Mouse (Mus musculus): ENCODE data around the gene Obsl1. TPM values are rescaled to one million over a fixed set of nuclear protein-coding genes. Genes with fewer than 3 reads are reported as not detected.

Obsl1 gene
- total and polyA plus RNA-seq, 3 experiments: 0.47 to 0.84 TPM; not detected in 1

GRCm38 (mm10) chr1:75445751-75446611, 60.3 kb downstream of the Obsl1 start:
- in situ Hi-C loops (cut with MboI; ENCODE audit: low pct_ligation_motif_present, low pct_unique_long_range_greater_than_20kb, low sequenced_read_pairs): no loop called here
- DNase-seq (ENCODE audit: extremely low read depth): peak; percentile 69
- H3K4me3 ChIP-seq (replicated peaks in 1 of 3; ENCODE audit: low read depth in 2 of 3, low read length in 2 of 3, poor library complexity in 1 of 3): no peak overlapping the region

GRCm38 (mm10) chr1:75445141-75445701, 61.0 kb downstream of the Obsl1 start:
- Histone ChIP-seq H3K4me3 (replicated peaks in 1 of 3; ENCODE audit: low read depth in 2 of 3, low read length in 2 of 3, poor library complexity in 1 of 3) (no peak overlapping the region), H3K4me1 (ENCODE audit: control insufficient read depth in 1 of 2, insufficient read depth in 2 of 2) (peaks cover 18 to 32% of the 10 kb centered on the region in 2 experiments), H3K4me2 (ENCODE audit: insufficient read depth, low read depth, poor library complexity, severe bottlenecking) (no peak overlapping the region), H3K9me3 (replicated peaks; ENCODE audit: low read length) (no peaks in the 10 kb centered on the region), H3K36me3 (replicated peaks in 1 of 2; ENCODE audit: control insufficient read depth in 1 of 2, insufficient read depth in 1 of 2, low read length in 1 of 2) (peaks cover 27 to 39% of the 10 kb centered on the region in 2 experiments), H3K27ac (ENCODE audit: insufficient read depth, low read depth) (no peak overlapping the region), H3K27me3 (replicated peaks) (peaks cover 39% of the 10 kb centered on the region), H3K9ac (ENCODE audit: insufficient read depth, low read depth) (no peak overlapping the region), H3K79me2 (replicated peaks; ENCODE audit: control insufficient read depth, extremely low read depth, insufficient read depth, poor library complexity, severe bottlenecking) (no peaks in the 10 kb centered on the region)
- DNase-seq (ENCODE audit: extremely low read depth): no peak
- dilution Hi-C loops (cut with MboI; ENCODE audit: extremely low pct_ligation_motif_present, extremely low pct_unique_long_range_greater_than_20kb, low sequenced_read_pairs) (no loop called here), in situ Hi-C loops (cut with MboI; ENCODE audit: low pct_ligation_motif_present, low pct_unique_long_range_greater_than_20kb, low sequenced_read_pairs) (no loop called here)
- TF ChIP-seq E2F4 (IDR thresholded peaks at IDR 0.05; ENCODE audit: insufficient replicate concordance, low read depth, low read length) (no peak), NELFE (IDR thresholded peaks at IDR 0.05; ENCODE audit: low read depth, low read length) (no peak), PAX5 (IDR thresholded peaks at IDR 0.05; ENCODE audit: low read length) (no peak), CTCF (conservative IDR thresholded peaks at IDR 0.05 in 1 of 2, IDR thresholded peaks at IDR 0.05 in 1 of 2; ENCODE audit: low read depth in 2 of 2, low read length in 2 of 2) (no peak), MXI1 (IDR thresholded peaks at IDR 0.05; ENCODE audit: low read depth, low read length) (no peak), ZKSCAN1 (IDR thresholded peaks at IDR 0.05; ENCODE audit: borderline replicate concordance, low read depth, low read length) (no peak)

More at GRCm38 (mm10) chr1:75445751-75446611, 60.3 kb downstream of the Obsl1 start:
- no peak for TF ChIP-seq MAFK (IDR thresholded peaks at IDR 0.05; ENCODE audit: insufficient replicate concordance, low read length)
- TF ChIP-seq SMC3 (IDR thresholded peaks at IDR 0.05; ENCODE audit: low read depth, low read length): peak; percentile 88
- TF ChIP-seq E2F4 (IDR thresholded peaks at IDR 0.05; ENCODE audit: insufficient replicate concordance, low read depth, low read length): no peak
- no peak for TF ChIP-seq KAT2A (IDR thresholded peaks at IDR 0.05; ENCODE audit: insufficient replicate concordance, low read length)
- TF ChIP-seq POLR2A (IDR thresholded peaks at IDR 0.05; ENCODE audit: low read depth, low read length): no peak
- peak; percentile 64 for TF ChIP-seq IRF4 (IDR thresholded peaks at IDR 0.05; ENCODE audit: low read depth, low read length)
- TF ChIP-seq ELF1 (IDR thresholded peaks at IDR 0.05; ENCODE audit: low read depth, low read length): peak; percentile 39; the same call in 1 of the 2 replicates
- no peak for TF ChIP-seq PAX5 (IDR thresholded peaks at IDR 0.05; ENCODE audit: low read length)
- TF ChIP-seq NELFE (IDR thresholded peaks at IDR 0.05; ENCODE audit: low read depth, low read length): peak; percentile 39; the same call in 1 of the 2 replicates
- no peak for TF ChIP-seq MXI1 (IDR thresholded peaks at IDR 0.05; ENCODE audit: low read depth, low read length)
- TF ChIP-seq ETS1 (conservative IDR thresholded peaks at IDR 0.05; ENCODE audit: low read depth, low read length): no peak
- TF ChIP-seq SIN3A (IDR thresholded peaks at IDR 0.05; ENCODE audit: low read length): no peak
- no peak for TF ChIP-seq ZKSCAN1 (IDR thresholded peaks at IDR 0.05; ENCODE audit: borderline replicate concordance, low read depth, low read length)
- TF ChIP-seq JUND (conservative IDR thresholded peaks at IDR 0.05; ENCODE audit: low read depth, low read length): no peak
- TF ChIP-seq EP300 (IDR thresholded peaks at IDR 0.05; ENCODE audit: low read length): no peak
- TF ChIP-seq BHLHE40 (IDR thresholded peaks at IDR 0.05; ENCODE audit: low read depth, low read length): 0 out of 2 replicates have a peak, but pooled peaks have one; percentile 22
- TF ChIP-seq HCFC1 (IDR thresholded peaks at IDR 0.05; ENCODE audit: low read depth, low read length): no peak
- peak; percentile 82 for TF ChIP-seq RAD21 (IDR thresholded peaks at IDR 0.05; ENCODE audit: low read depth, low read length)
- TF ChIP-seq GABPA (IDR thresholded peaks at IDR 0.05; ENCODE audit: insufficient replicate concordance, low read depth, low read length): no peak
- 0 out of 2 replicates have a peak, but pooled peaks have one; percentile 20 for TF ChIP-seq NRF1 (IDR thresholded peaks at IDR 0.05; ENCODE audit: low read depth, low read length)
- peak; percentile 42 for TF ChIP-seq ZC3H11A (IDR thresholded peaks at IDR 0.05; ENCODE audit: low read depth, low read length)
- TF ChIP-seq ZNF384 (IDR thresholded peaks at IDR 0.05; ENCODE audit: low read depth, low read length): no peak
- no peak for TF ChIP-seq CHD1 (IDR thresholded peaks at IDR 0.05; ENCODE audit: low read depth, low read length)
- TF ChIP-seq MAX (IDR thresholded peaks at IDR 0.05; ENCODE audit: low read length): 0 out of 2 replicates have a peak, but pooled peaks have one; percentile 49
- no peak for TF ChIP-seq MYC (IDR thresholded peaks at IDR 0.05; ENCODE audit: low read depth, low read length)
- TF ChIP-seq CTCF (conservative IDR thresholded peaks at IDR 0.05 in 1 of 2, IDR thresholded peaks at IDR 0.05 in 1 of 2; ENCODE audit: low read depth in 2 of 2, low read length in 2 of 2): peak; percentile 90 to 95
- no peak for TF ChIP-seq CHD2 (IDR thresholded peaks at IDR 0.05; ENCODE audit: low read length)
- no peak for TF ChIP-seq TBP (conservative IDR thresholded peaks at IDR 0.05; ENCODE audit: low read depth, low read length)
- TF ChIP-seq RCOR1 (conservative IDR thresholded peaks at IDR 0.05; ENCODE audit: low read depth, low read length): no peak
- TF ChIP-seq MAZ (IDR thresholded peaks at IDR 0.05; ENCODE audit: low read depth, low read length): no peak
- no peak for TF ChIP-seq ZMIZ1 (IDR thresholded peaks at IDR 0.05; ENCODE audit: low read depth, low read length)
- TF ChIP-seq JUN (IDR thresholded peaks at IDR 0.05; ENCODE audit: insufficient read depth, low read depth, low read length): no peak
- no peak for TF ChIP-seq POLR2AphosphoS2 (IDR thresholded peaks at IDR 0.05; ENCODE audit: low read depth, low read length)
- TF ChIP-seq USF2 (conservative IDR thresholded peaks at IDR 0.05; ENCODE audit: low read depth, low read length): no peak
- TF ChIP-seq TCF12 (IDR thresholded peaks at IDR 0.05; ENCODE audit: low read depth, low read length): no peak
- no peak for TF ChIP-seq USF1 (IDR thresholded peaks at IDR 0.05; ENCODE audit: low read depth, low read length)
- TF ChIP-seq UBTF (IDR thresholded peaks at IDR 0.05; ENCODE audit: low read depth, low read length): no peak
- no peak for TF ChIP-seq MEF2A (IDR thresholded peaks at IDR 0.05; ENCODE audit: borderline replicate concordance, low read depth, low read length)
- no peak overlapping the region; the same call in 1 of the 2 replicates for H3K9ac ChIP-seq (ENCODE audit: insufficient read depth, low read depth)
- no peaks in the 10 kb centered on the region for H3K9me3 ChIP-seq (replicated peaks; ENCODE audit: low read length)
- dilution Hi-C loops (cut with MboI; ENCODE audit: extremely low pct_ligation_motif_present, extremely low pct_unique_long_range_greater_than_20kb, low sequenced_read_pairs): no loop called here
- H3K4me2 ChIP-seq (ENCODE audit: insufficient read depth, low read depth, poor library complexity, severe bottlenecking): peak overlapping the region; percentile 76
- peaks cover 18 to 32% of the 10 kb centered on the region in 2 experiments for H3K4me1 ChIP-seq (ENCODE audit: control insufficient read depth in 1 of 2, insufficient read depth in 2 of 2)
- H3K36me3 ChIP-seq (replicated peaks in 1 of 2; ENCODE audit: control insufficient read depth in 1 of 2, insufficient read depth in 1 of 2, low read length in 1 of 2): peaks cover 20 to 32% of the 10 kb centered on the region in 2 experiments
- no peak overlapping the region for H3K27ac ChIP-seq (ENCODE audit: insufficient read depth, low read depth)
- peaks cover 47% of the 10 kb centered on the region for H3K27me3 ChIP-seq (replicated peaks)
- no peaks in the 10 kb centered on the region for H3K79me2 ChIP-seq (replicated peaks; ENCODE audit: control insufficient read depth, extremely low read depth, insufficient read depth, poor library complexity, severe bottlenecking)
